Mouse (Mus musculus): ENCODE results near the gene Otud7b.
"Not testable (repeated sequence)": the region's sequence is repeated elsewhere in the genome, so short reads cannot be mapped to it uniquely, and the experiment has no call there.

DNA sequence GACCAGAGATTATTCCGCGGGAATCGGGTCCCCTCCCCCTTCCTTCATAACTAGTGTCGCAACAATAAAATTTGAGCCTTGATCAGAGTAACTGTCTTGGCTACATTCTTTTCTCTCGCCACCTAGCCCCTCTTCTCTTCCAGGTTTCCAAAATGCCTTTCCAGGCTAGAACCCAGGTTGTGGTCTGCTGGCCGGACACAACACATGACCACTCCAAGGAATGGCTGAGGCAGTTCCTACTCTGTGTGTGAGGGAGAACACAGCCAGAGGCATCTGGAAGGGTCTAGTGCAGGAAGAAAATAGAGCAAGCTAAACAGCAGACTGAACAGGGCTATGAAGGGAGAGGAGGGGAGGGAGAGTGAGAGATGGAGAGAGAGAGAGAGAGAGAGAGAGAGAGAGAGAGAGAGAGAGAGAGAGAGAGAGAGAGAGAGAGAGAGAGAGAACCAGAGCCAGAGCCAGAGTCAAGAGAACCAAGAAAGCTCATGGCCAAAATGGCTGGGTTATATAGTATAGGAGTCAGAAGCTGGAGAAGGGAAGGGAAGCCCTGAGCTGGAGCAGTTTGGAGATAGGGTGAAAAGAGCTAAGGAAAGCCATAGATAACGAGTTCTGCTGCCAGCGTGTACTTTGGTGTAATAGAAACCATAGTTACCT lies 94.4 kb downstream of the Otud7b start:
- TF ChIP-seq CTCF, EP300 (IDR thresholded peaks at IDR 0.05; ENCODE audit: low read depth): not testable (repeated sequence)
